Mouse (Mus musculus): ENCODE measurements around the gene Cog3.

Gene Cog3

DNA sequence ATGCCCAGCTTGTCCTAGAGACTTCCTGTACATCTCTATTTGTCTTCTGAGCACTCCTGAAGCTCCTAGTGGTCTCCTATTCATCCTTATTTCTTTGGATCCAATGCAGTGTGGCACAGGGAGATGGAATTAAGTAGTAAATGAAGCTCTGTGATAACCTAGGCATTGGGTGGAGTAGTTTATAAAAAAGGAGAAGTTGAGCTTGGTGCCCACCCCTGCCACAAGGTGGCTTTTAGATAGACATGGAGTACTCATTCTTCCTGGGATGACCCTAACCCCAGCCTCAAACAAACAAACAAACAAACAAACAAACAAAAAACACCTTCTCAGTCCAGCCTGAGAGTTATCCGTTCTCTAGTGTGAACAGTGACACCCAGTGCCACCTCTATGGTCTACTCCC is 56.4 kb downstream of the Cog3 start:
- no peak for DNase-seq (ENCODE audit: low read depth, low spot score)

- DNase-seq (ENCODE audit: low read depth, low spot score), result peak; percentile 40
Measured at GRCm38 (mm10) chr14:75696096-75696495, 58.2 kb downstream of the Cog3 start.

- no peak for DNase-seq (ENCODE audit: low read depth, low spot score)
Measured at GRCm38 (mm10) chr14:75690428-75690827, 63.9 kb downstream of the Cog3 start.

DNA sequence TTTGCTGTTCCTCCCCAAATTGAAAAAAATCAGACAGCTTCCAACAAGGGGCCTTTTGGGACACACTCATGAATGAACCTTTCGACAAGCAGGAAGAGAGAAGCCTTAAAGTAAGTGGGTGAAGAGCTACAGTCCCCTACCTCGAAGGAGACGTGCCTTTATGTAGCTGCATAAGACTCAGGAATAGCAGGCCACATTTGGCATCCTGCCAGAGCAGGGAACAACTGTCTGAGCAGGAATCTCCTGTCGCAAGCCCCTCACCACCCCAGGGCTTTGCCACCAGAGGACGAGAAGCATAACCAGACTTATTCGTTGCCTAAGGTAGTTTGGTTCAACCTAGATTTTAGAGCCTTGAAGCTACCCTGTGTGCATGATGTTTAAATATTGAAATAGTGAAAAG is 78.0 kb downstream of the Cog3 start:
- DNase-seq (ENCODE audit: low read depth, low spot score), result no peak

DNA sequence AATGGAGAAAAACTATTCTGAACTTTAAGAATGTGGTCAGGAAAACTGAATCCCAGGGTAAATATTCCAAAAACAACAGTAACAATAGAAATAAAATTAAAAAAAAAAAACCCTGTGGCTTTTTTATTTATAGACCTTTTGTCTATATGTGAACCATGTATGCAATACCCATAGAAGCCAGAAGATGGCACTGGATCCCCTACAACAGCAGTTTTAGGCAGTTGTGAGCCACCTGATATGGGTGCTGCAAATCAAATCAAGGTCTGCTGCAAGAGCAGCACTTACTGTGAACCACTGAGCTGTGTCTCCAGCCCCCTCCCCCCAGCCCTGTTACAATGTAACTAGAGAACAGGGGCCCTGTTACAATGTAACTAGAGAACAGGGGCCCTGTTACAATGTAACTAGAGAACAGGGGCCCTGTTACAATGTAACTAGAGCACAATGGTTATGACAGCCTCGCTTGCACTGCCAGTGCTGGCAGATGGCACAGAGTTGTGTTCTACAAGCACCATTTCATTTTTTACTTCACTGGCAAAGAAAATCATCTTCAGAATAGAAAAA is 85.2 kb downstream of the Cog3 start:
- DNase-seq (ENCODE audit: low read depth, low spot score), result peak; percentile 8

DNA sequence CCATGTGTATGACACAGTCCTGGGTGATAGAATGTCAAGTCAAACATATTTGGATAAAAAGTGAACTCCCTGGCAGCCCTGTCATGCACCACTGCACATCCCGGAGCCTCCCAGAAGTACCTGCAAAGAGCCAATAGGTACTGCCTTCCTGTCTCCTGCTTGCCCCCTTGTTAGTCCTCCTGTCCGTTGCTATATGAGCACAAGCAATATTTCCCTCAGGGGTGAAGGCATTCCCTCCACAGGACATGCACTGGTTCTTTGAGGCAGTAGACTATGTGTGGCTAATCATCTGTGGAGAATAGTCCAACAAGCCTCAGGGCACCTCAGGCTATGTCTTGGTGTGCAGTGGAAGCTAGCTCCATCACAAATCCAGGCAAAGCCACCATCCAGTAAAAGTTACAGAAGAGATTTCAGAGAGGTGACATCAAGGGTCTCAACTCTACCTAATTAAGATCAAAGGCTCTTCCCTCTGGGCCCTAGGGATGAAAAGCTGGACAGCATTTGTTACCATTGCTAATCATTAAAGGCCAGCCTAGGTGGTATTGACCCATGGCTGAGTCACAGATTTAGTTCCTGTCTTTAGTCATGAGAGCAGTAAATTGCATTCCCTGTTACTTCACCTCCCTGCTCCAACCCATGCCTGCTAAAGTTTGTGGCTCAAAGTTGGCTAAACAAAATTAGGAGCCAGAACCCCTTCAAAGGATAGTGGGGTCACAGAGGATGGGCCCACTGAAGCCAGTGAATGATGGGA is 88.7 kb downstream of the Cog3 start:
- DNase-seq (ENCODE audit: low read depth, low spot score), result no peak

DNA sequence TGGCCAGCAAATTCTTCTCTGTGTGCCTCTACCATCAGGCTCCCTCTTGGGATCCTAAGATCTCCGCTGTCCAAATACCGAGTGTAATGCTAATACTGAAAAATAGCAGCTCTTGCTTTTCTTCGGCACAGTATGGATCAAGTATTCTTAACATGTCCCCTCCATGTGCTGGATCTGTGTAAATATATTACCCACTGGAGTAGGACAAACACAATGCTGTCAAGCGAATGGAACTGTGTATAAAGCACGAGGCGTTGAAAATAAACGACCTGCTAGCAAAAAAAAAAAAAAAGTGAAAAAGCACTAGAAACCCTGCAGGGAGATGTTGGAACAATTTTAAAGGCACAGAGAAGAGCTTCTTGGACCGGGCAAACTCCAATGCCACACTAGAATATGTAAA is 92.8 kb downstream of the Cog3 start:
- no peak for DNase-seq (ENCODE audit: low read depth, low spot score)

DNA sequence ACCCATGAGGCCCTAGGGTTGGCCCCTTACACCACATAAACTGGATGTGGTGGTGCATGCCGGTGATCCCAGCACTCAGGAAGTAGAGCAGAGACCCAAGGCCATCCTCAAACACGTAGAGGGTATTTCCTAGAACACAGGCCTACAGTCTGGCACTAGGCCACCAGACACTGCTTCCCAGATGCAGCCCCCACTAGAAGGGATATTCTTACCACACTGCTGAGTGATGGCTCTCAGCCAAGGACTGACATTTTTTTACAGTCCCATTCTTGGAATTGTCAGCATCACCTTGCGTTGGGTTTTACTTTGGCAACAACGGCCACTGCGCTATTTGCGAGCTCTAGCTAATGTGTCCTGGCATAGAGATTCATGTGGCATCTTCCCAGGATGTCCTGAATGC is 93.4 kb downstream of the Cog3 start:
- no peak for DNase-seq (ENCODE audit: low read depth, low spot score)
